Mouse (Mus musculus) layer of hippocampus, adult 9-10 months (tissue): ENCODE measurements around the gene St6galnac3.
"Not testable (repeated sequence)": the region's sequence is repeated elsewhere in the genome, so short reads cannot be mapped to it uniquely, and the experiment has no call there.

Experiments used
- DNase-seq: peaks from one replicate; pipeline ENCODE4 v3.0.0; 2022; ENCODE audit warnings: low spot score

St6galnac3 gene

GRCm38 (mm10) chr3:153724701-153725668 is at the start of gene St6galnac3:
TSS of gene St6galnac3 (minus strand) at chr3:153725174.
- no peak for DNase-seq

DNA sequence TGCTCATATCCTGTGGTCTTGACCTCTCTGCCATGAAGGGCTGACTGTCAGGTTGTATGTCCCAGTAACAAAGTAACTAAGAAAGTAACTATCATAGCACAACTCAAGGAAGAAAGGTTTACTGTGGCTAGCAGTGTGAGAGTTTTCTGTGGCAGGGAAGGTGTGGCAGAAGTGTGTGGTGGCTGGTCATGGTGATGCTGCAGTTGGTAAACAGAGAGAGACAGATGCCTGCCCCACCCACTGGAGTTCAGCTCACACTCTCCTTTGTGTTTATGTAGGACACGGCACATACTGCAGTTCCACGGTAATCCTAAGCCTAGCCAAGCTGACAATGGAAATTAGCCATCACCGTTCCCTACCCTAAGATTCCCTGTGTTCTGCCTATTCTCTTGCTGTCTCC is 49.6 kb upstream of the St6galnac3 start:
- DNase-seq = no peak

DNA sequence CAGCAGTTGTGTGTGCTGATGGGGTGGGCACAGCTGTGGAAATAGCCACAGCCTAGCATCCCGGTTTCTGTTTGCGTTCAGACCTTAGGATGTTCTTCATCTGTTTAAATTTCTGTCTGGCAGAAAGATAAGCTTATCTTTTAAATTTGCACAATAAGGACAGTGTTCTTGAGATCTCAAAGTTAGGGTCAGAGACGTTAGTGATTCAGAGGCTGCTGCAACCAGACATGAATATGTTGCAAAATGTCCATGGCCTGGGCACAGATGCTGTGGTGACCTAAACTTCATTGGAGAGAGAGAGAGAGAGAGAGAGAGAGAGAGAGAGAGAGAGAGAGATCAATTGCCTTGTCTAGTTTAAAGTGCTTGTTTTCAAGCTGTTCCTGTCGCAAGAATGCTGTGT is 46.5 kb upstream of the St6galnac3 start:
- no peak for DNase-seq

DNA sequence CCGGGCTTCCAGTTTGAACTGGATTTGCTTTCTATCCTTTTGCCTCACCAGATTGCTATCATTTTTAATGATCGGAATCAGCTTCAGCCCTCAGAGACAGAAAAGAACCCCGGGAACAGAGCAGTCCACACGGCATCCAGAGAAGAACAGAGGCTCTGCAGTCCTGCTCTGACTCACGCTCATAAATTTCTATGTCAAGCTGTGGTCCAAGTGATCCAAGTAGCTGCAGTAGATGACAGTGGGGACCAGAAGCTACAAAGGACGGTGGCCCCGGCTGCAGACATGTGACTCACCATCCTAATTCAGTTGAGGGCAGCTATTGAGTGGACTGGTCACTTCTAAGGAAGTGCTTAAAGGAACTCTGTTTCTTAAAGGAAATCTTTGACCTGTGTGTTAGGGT is 45.6 kb upstream of the St6galnac3 start:
- no peak for DNase-seq

DNA sequence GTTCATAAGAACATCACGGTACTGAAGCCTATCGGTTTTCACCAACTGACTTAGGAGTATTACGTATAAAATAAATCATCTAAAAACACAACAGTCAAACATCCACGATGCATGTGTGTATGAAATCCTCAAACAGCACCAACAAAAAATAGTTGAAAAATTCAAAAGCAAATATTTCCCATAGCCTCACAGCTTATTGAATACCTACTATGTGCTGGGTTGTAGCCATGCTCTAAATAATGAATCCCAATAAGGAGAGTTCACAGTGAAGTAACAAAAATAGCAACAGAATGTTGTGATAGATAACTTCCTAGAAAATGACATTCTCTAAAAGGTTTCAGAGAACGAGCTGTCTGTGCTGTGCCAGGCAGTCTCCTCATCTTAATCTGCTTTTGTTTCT is 44.2 kb upstream of the St6galnac3 start:
- DNase-seq = no peak

GRCm38 (mm10) chr3:153765171-153765570 is 40.2 kb upstream of the St6galnac3 start:
- DNase-seq = no peak

DNA sequence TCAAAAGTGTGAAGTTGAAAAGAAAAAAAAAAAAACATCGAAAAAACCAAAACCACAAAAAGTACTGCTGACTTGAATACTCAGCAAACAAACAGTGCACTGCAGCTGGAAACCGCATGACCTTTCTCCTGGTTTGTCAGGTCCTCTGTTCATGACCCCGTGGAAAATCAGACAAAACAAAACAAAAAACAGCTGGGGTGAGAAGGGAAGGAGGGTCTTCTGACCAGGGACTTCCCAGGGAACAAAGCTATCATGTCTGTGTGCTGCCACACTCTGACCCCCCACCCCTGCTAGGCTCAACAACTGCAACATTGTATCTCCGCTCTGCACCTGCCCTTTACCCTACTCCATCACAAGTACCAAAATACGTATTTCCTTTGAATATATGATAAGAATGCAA is 39.8 kb upstream of the St6galnac3 start:
- no peak for DNase-seq

- DNase-seq = no peak
Measured at GRCm38 (mm10) chr3:153761171-153761570, 36.2 kb upstream of the St6galnac3 start.

GRCm38 (mm10) chr3:153759269-153759668 is 34.3 kb upstream of the St6galnac3 start:
- DNase-seq = no peak

GRCm38 (mm10) chr3:153756500-153756996 is 31.6 kb upstream of the St6galnac3 start:
- DNase-seq = no peak

DNA sequence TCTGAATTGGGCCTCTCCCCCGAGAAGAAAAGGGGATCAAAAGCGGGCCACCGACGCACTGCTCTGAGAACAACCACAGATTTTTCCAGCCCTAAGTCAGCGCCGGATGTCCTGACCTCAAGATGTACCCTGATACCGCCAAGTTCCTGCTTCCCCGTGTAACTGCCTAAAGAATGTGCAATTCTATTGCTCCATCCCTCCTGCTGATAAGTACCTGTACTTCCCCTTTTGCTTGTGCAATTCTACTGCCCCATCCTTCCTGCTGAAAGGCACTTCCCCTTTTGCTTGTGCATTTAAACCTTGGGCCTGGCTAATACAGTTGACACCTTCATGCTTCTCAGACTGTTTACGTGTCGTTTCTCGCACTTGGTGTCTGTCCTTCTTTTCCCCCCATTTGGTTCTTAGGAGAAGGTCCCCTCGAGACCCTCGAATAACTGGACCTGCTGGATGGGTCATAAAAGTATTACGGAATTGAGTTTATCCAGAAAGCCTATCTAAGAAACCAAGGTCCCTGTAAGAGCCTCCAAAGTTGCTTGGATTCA is 30.9 kb upstream of the St6galnac3 start:
- DNase-seq = not testable (repeated sequence)

- no peak for DNase-seq
Measured at GRCm38 (mm10) chr3:153751435-153751834, 26.5 kb upstream of the St6galnac3 start.

GRCm38 (mm10) chr3:153749359-153749758 is 24.4 kb upstream of the St6galnac3 start:
- DNase-seq = no peak

DNA sequence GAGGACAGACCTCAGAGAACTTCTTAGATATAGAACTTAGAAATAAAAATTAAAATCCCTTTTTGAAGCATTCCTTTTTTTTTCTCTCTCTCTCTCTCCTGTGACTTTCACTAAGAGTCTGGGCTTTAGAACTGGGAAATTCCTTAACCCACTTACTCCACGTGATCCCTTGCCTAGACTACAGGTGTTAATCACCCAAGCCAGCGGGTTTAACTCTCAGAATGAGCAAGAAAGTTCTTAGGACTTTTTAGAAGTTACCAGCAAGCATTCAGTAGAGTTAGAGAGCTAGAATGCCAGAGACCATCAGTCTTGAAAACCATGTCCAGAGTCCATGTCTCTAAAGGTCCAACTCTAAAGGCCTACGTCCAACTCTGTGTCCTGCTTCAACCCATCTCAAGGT is 23.3 kb upstream of the St6galnac3 start:
- DNase-seq = no peak

- no peak for DNase-seq
Measured at GRCm38 (mm10) chr3:153745099-153745498, 20.1 kb upstream of the St6galnac3 start.

DNA sequence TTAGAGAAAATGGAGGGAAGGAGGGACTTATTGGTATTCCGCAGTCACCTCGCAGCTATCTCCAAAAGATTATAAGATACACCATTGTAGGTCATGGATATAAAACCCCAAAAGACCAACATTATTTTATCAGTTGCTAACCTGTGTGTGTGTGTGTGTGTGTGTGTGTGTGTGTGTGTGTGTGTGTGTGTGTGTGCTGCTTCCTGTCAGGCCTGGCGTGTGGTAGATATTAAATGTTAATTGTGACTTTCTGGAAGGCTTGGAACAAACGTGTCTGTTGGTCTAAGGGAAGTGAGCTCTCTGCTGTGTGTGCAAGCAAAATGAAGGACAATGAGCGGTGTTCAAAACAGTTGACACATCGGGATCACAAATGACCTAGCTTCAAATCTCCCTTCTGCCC is 19.5 kb upstream of the St6galnac3 start:
- DNase-seq = no peak

DNA sequence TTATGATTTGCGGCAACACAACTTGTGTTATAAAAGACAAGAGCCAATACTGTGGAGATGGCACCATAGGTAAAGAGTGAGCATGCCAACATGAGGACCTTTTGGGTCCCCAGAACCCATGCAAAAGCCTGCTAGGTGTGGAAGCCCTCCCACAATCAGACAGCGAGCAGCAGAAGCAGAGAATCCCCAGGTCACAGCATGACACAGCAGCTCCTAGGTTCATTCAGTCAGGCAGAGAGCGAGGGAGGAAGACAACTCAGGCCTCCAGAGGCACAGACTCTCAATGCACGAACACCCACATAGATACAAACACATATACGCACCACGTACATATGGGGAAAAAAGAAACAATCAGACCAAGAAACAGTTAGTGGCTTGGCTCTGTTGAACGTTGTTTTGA is 16.8 kb upstream of the St6galnac3 start:
- DNase-seq = no peak

DNA sequence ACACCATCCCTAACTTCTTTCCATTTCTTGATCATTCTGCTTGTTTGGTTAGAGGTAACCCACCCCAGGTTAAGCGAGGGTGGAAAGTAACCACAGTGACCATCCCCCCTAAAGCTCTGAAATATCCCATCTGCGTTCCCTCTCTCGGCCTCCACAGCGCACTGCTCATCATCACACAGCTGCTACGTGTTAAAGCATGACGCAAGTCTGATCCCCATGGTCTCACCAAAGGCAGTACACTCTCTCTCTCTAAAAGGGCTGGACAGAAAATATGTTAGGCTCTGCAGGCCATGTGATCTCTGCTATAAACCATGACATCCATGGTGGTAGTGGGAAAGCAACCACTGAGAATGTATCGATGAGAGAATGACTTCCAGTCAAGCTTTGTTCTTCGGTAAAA is 14.4 kb upstream of the St6galnac3 start:
- no peak for DNase-seq

DNA sequence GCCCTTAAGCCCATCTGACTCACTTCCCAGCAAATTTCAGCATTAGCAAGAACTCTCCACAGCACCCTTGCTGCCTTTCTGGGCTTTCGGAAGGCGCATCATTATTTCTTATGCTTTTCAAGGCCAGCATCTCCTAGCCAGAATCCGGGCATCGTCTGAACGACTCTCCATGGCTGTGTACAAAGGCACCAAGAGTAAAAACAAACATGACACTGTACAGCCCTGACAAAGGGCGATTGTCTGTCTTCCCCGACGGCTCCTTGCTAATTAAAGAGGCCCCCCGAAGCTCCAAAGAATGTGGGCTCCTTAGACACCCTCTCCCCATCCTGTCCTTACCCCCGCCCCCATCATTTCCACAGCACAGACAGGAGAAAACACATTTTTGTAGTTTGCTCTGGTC is 13.4 kb upstream of the St6galnac3 start:
- no peak for DNase-seq

- DNase-seq = no peak
Measured at GRCm38 (mm10) chr3:153736756-153737280, 11.8 kb upstream of the St6galnac3 start.

GRCm38 (mm10) chr3:153735796-153736549 is 11.0 kb upstream of the St6galnac3 start:
- no peak for DNase-seq

- DNase-seq = no peak
Measured at GRCm38 (mm10) chr3:153734741-153735140, 9.8 kb upstream of the St6galnac3 start.
